Mouse (Mus musculus) MEL (cell line): ENCODE results near the gene Lsamp.

Source experiments
- CHD1 ChIP-seq: IDR thresholded peaks from 2 replicates; pipeline ENCODE4 v1.6.1; 2012; ENCODE audit warnings: low read depth, mild to moderate bottlenecking, inconsistent platforms, low read length, improper control_type of control experiment
- POLR2A ChIP-seq, 2 experiments: IDR thresholded peaks; 2 replicates each; pipeline ENCODE4 v1.6.1; 2011 to 2012; ENCODE audit warnings: low read length in 2 of 2, mild to moderate bottlenecking in 2 of 2, control low read depth in 1 of 2, improper control_type of control experiment in 1 of 2, low read depth in 1 of 2, moderate library complexity in 1 of 2; ENCODE audit not compliant: control insufficient read depth in 1 of 2, insufficient read depth in 1 of 2, poor library complexity in 1 of 2
- ZNF384 ChIP-seq: IDR thresholded peaks from 2 replicates; pipeline ENCODE4 v1.6.1; 2012; ENCODE audit warnings: low read depth, mild to moderate bottlenecking, inconsistent platforms, low read length, improper control_type of control experiment

- TF ChIP-seq POLR2A (IDR thresholded peaks at IDR 0.05; ENCODE audit: control insufficient read depth in 1 of 2, insufficient read depth in 1 of 2, low read depth in 1 of 2, low read length in 2 of 2, poor library complexity in 1 of 2) (no peak), CHD1 (no peak), ZNF384 (no peak)
Measured at GRCm38 (mm10) chr16:40377129-40377799, 393.1 kb downstream of the Lsamp start.
